Mouse (Mus musculus) thymus, adult 2 months (tissue): ENCODE data around the gene Gata1.

Experiments used
- CTCF ChIP-seq: fragments of 200-500 bp; IDR thresholded peaks from 2 replicates; pipeline ENCODE4 v1.5.1; 2012; ENCODE audit warnings: mild to moderate bottlenecking, control low read depth, low read length, moderate library complexity, borderline replicate concordance; ENCODE audit not compliant: control insufficient read depth, poor library complexity, insufficient read depth; ENCODE audit errors: extremely low read depth
- POLR2A ChIP-seq: fragments of 200-500 bp; IDR thresholded peaks from 2 replicates; pipeline ENCODE4 v1.6.1; 2012; ENCODE audit warnings: mild to moderate bottlenecking, low read length, control low read depth, moderate library complexity; ENCODE audit not compliant: control insufficient read depth, poor library complexity, insufficient read depth; ENCODE audit errors: extremely low read depth

DNA sequence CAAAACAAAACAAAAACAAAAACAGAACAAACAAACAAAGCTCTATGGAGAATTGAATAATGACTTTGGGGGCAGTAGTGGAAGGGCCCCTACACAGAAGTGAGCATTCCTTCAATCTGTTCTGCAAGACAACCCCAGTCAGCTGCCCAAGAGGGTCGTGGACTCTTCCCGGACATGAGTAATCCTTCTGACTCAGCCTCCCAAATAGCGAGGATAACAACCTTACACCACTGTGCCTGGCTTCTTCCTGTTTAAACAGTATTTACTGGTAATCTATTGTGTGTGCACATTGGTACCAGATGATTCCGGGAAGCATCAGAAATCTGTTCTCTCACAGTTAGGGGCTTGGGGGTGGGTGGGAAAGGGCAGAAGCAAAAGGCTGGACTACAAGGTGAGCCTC, 48.9 kb upstream of the Gata1 start:
- TF ChIP-seq CTCF: no peak
- no peak for TF ChIP-seq POLR2A
